Mouse (Mus musculus) thymus, postnatal 10 days (tissue): ENCODE measurements around the gene Bloc1s6.
A peak's percentile ranks its signal among the peaks of the same experiment; 100 is the strongest.

Experiments used
- DNase-seq, 2 experiments: peaks; one replicate each; pipeline ENCODE4 v3.0.0; 2021; ENCODE audit warnings: low spot score in 2 of 2

Gene Bloc1s6

GRCm38 (mm10) chr2:122737894-122738830, at the start of gene Bloc1s6:
Bloc1s6 (plus strand) TSS chr2:122738503.
- peak; percentile 85 to 86 for DNase-seq

GRCm38 (mm10) chr2:122697526-122697925, 40.8 kb upstream of the Bloc1s6 start:
- DNase-seq = no peak

- no peak for DNase-seq
These were observed 37.3 kb upstream of the Bloc1s6 start for GRCm38 (mm10) chr2:122701012-122701411.

- DNase-seq = no peak
These were observed 36.5 kb upstream of the Bloc1s6 start for GRCm38 (mm10) chr2:122701871-122702180.

GRCm38 (mm10) chr2:122702181-122703036, 35.9 kb upstream of the Bloc1s6 start, which contains the start of gene Slc30a4:
Slc30a4 (minus strand) TSS chr2:122702663.
- DNase-seq = peak; percentile 33 to 68

GRCm38 (mm10) chr2:122704572-122704971, 33.7 kb upstream of the Bloc1s6 start:
- DNase-seq = no peak

GRCm38 (mm10) chr2:122708080-122708479, 30.2 kb upstream of the Bloc1s6 start:
- no peak for DNase-seq

GRCm38 (mm10) chr2:122709156-122709555, 29.1 kb upstream of the Bloc1s6 start:
- no peak for DNase-seq

GRCm38 (mm10) chr2:122711911-122712310, 26.4 kb upstream of the Bloc1s6 start:
- DNase-seq = no peak

- DNase-seq = no peak
These were observed 25.5 kb upstream of the Bloc1s6 start for GRCm38 (mm10) chr2:122712848-122713247.

GRCm38 (mm10) chr2:122715148-122715692, 23.1 kb upstream of the Bloc1s6 start:
- DNase-seq = no peak

GRCm38 (mm10) chr2:122716301-122716842, 21.9 kb upstream of the Bloc1s6 start:
- DNase-seq = peak; percentile 35 to 39

GRCm38 (mm10) chr2:122719232-122719631, 19.1 kb upstream of the Bloc1s6 start:
- DNase-seq = no peak

- DNase-seq = peak; percentile 64 to 66
These were observed 17.7 kb upstream of the Bloc1s6 start for GRCm38 (mm10) chr2:122720564-122720963.

- peak; percentile 35 to 71 for DNase-seq
These were observed 12.7 kb upstream of the Bloc1s6 start for GRCm38 (mm10) chr2:122725604-122726003.

GRCm38 (mm10) chr2:122731456-122731855, 6.8 kb upstream of the Bloc1s6 start:
- DNase-seq = no peak

- DNase-seq = no peak
These were observed 720 bp downstream of the Bloc1s6 start for GRCm38 (mm10) chr2:122739023-122739422.

- no peak for DNase-seq
These were observed 8.2 kb downstream of the Bloc1s6 start for GRCm38 (mm10) chr2:122746461-122746860.

GRCm38 (mm10) chr2:122753739-122754343, 15.5 kb downstream of the Bloc1s6 start:
- DNase-seq = peak; percentile 32 to 71

- no peak for DNase-seq
These were observed 21.5 kb downstream of the Bloc1s6 start for GRCm38 (mm10) chr2:122759791-122760190.

- DNase-seq = no peak
These were observed 24.7 kb downstream of the Bloc1s6 start for GRCm38 (mm10) chr2:122762991-122763390.
